Mouse (Mus musculus): Measurements from ENCODE around the gene Musk. TPM values are rescaled to one million over a fixed set of nuclear protein-coding genes. Genes with fewer than 3 reads are reported as not detected.

Gene Musk
- polyA plus RNA-seq, 2 experiments, result not detected

- Histone ChIP-seq H3K27me3 (ENCODE audit: control insufficient read depth, insufficient read depth, low read length) (no peaks in the 10 kb centered on the region), H3K27ac (no peak overlapping the region), H3K36me3 (replicated peaks; ENCODE audit: control insufficient read depth, insufficient read depth, low read depth) (no peaks in the 10 kb centered on the region), H3K4me1 (replicated peaks; ENCODE audit: control insufficient read depth in 2 of 2, insufficient read depth in 2 of 2, low read length in 1 of 2) (no peaks in the 10 kb centered on the region), H3K4me3 (ENCODE audit: insufficient read depth in 1 of 2, low read depth in 2 of 2, low read length in 2 of 2) (no peak overlapping the region), H3K9ac (replicated peaks) (no peak overlapping the region), H3K4me2 (ENCODE audit: low read depth) (no peak overlapping the region), H3K9me3 (ENCODE audit: control insufficient read depth, low read length) (no peaks in the 10 kb centered on the region)
- ATAC-seq (ENCODE audit: insufficient read depth) (no peak), DNase-seq (ENCODE audit: low read depth in 3 of 3, low spot score in 3 of 3) (no peak)
- no peak for TF ChIP-seq CTCF (IDR thresholded peaks at IDR 0.05; ENCODE audit: low read depth)
- TF ChIP-seq EP300 (IDR thresholded peaks at IDR 0.05; ENCODE audit: low read depth), result no peak
- WGBS (ENCODE audit: insufficient replicate concordance), result 67% methylated on average over 12 of the region's 12 CpGs
Measured at GRCm38 (mm10) chr4:58400861-58401341, 115.1 kb downstream of the Musk start.

DNA sequence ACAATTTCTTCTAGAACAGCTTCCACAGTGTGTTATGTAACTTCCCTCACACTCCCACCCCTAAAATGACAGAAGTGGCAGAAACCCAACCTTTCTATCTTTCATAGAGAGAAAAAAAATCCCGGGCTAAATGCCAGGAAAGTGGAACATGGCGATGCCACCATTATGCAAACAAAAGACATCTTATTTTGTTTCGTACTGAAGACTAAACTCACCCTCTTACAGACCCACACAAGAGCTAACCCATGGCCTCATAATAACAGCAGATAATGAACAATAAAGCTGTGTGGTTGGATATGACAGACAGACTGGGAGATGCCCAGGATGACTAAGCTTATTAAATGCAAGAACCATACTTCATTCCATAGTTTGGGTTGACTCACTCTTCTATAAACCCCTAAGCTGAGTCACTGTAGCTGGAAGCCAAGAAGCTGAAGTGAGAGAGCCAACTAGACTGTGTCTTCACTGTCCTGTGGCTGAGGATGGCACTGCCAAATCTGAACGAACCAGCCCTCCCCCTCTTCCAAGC lies 116.3 kb downstream of the Musk start:
- DNase-seq (ENCODE audit: low read depth in 3 of 3, low spot score in 3 of 3), result no peak
- ATAC-seq (ENCODE audit: insufficient read depth), result no peak
- Histone ChIP-seq H3K4me2 (ENCODE audit: low read depth) (no peak overlapping the region), H3K9me3 (ENCODE audit: control insufficient read depth, low read length) (no peaks in the 10 kb centered on the region), H3K36me3 (replicated peaks; ENCODE audit: control insufficient read depth, insufficient read depth, low read depth) (no peaks in the 10 kb centered on the region), H3K9ac (replicated peaks) (no peak overlapping the region), H3K4me3 (ENCODE audit: insufficient read depth in 1 of 2, low read depth in 2 of 2, low read length in 2 of 2) (no peak overlapping the region), H3K4me1 (replicated peaks; ENCODE audit: control insufficient read depth in 2 of 2, insufficient read depth in 2 of 2, low read length in 1 of 2) (no peaks in the 10 kb centered on the region), H3K27ac (no peak overlapping the region), H3K27me3 (ENCODE audit: control insufficient read depth, insufficient read depth, low read length) (no peaks in the 10 kb centered on the region)
- TF ChIP-seq CTCF (IDR thresholded peaks at IDR 0.05; ENCODE audit: low read depth), result no peak
- no peak for TF ChIP-seq EP300 (IDR thresholded peaks at IDR 0.05; ENCODE audit: low read depth)
- 57% methylated on average over 4 of the region's 4 CpGs for WGBS (ENCODE audit: insufficient replicate concordance)

GRCm38 (mm10) chr4:58413188-58414185 lies 127.7 kb downstream of the Musk start:
- no peaks in the 10 kb centered on the region for H3K27me3 ChIP-seq (ENCODE audit: control insufficient read depth, insufficient read depth, low read length)
- no peak overlapping the region for H3K27ac ChIP-seq
- H3K36me3 ChIP-seq (replicated peaks; ENCODE audit: control insufficient read depth, insufficient read depth, low read depth), result no peaks in the 10 kb centered on the region
- ATAC-seq (ENCODE audit: insufficient read depth) (no peak), DNase-seq (ENCODE audit: low read depth in 3 of 3, low spot score in 3 of 3) (no peak)
- H3K4me2 ChIP-seq (ENCODE audit: low read depth), result no peak overlapping the region
- no peaks in the 10 kb centered on the region for H3K4me1 ChIP-seq (replicated peaks; ENCODE audit: control insufficient read depth in 2 of 2, insufficient read depth in 2 of 2, low read length in 1 of 2)
- no peak overlapping the region for H3K4me3 ChIP-seq (ENCODE audit: insufficient read depth in 1 of 2, low read depth in 2 of 2, low read length in 2 of 2)
- TF ChIP-seq CTCF (IDR thresholded peaks at IDR 0.05; ENCODE audit: low read depth) (no peak), EP300 (IDR thresholded peaks at IDR 0.05; ENCODE audit: low read depth) (no peak)
- no peak overlapping the region for H3K9ac ChIP-seq (replicated peaks)
- no peaks in the 10 kb centered on the region for H3K9me3 ChIP-seq (ENCODE audit: control insufficient read depth, low read length)
- WGBS (ENCODE audit: insufficient replicate concordance), result 70% methylated on average over 13 of the region's 13 CpGs

DNA sequence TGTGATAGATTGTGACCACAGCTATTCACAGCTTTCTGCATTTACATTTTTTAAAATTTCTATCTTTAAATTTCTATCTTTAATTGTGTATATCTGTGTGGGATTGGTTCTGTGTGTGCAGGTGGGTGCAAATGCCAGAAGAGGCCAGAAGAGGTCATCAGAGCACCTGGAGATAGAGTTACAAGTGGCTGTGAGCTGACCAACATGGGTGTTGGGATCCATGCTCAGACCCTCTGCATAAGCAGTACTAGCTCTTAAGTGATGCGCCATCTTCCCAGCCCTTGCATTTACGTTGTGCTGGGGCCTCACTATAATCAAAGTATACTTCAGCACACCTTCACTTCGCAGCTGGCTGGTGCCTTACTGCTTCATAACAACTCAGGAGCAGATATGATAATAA lies 129.8 kb downstream of the Musk start:
- WGBS (ENCODE audit: insufficient replicate concordance), result 65% methylated on average over 3 of the region's 3 CpGs
- no peak for DNase-seq (ENCODE audit: low read depth in 3 of 3, low spot score in 3 of 3)

DNA sequence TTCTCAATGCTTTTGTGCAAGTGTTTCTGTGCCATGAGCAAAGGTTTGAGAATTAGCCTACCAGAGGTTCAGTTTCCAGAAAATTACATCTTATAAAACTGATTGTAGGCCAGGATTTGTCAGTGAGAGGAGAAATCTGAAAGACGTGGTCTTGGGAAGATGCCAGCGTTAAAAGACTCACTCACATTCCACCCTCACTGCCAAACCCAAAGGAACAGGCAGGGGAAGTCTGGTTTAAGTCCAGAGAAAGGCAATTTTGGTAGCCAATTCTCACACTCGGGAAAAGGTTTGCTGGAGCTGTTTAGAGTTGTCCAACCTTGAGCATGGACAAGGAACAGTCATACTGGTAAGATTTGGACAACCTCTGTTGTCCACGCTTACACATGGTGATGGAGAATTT lies 131.6 kb downstream of the Musk start:
- 49% methylated on average over 4 of the region's 4 CpGs for WGBS (ENCODE audit: insufficient replicate concordance)
- H3K36me3 ChIP-seq (replicated peaks; ENCODE audit: control insufficient read depth, insufficient read depth, low read depth), result no peaks in the 10 kb centered on the region
- no peaks in the 10 kb centered on the region for H3K27me3 ChIP-seq (ENCODE audit: control insufficient read depth, insufficient read depth, low read length)
- DNase-seq (ENCODE audit: low read depth in 3 of 3, low spot score in 3 of 3) (no peak), ATAC-seq (ENCODE audit: insufficient read depth) (no peak)
- H3K9me3 ChIP-seq (ENCODE audit: control insufficient read depth, low read length), result no peaks in the 10 kb centered on the region
- H3K4me2 ChIP-seq (ENCODE audit: low read depth), result no peak overlapping the region
- H3K4me1 ChIP-seq (replicated peaks; ENCODE audit: control insufficient read depth in 2 of 2, insufficient read depth in 2 of 2, low read length in 1 of 2), result no peaks in the 10 kb centered on the region
- no peak for TF ChIP-seq CTCF (IDR thresholded peaks at IDR 0.05; ENCODE audit: low read depth)
- TF ChIP-seq EP300 (IDR thresholded peaks at IDR 0.05; ENCODE audit: low read depth), result no peak
- H3K4me3 ChIP-seq (ENCODE audit: insufficient read depth in 1 of 2, low read depth in 2 of 2, low read length in 2 of 2), result no peak overlapping the region
- H3K9ac ChIP-seq (replicated peaks), result no peak overlapping the region
- no peak overlapping the region for H3K27ac ChIP-seq

More for the DNA sequence above, 129.8 kb downstream of the Musk start:
- Histone ChIP-seq H3K9me3 (ENCODE audit: control insufficient read depth, low read length) (no peaks in the 10 kb centered on the region), H3K4me2 (ENCODE audit: low read depth) (no peak overlapping the region), H3K4me1 (replicated peaks; ENCODE audit: control insufficient read depth in 2 of 2, insufficient read depth in 2 of 2, low read length in 1 of 2) (no peaks in the 10 kb centered on the region), H3K27me3 (ENCODE audit: control insufficient read depth, insufficient read depth, low read length) (no peaks in the 10 kb centered on the region), H3K27ac (no peak overlapping the region), H3K36me3 (replicated peaks; ENCODE audit: control insufficient read depth, insufficient read depth, low read depth) (no peaks in the 10 kb centered on the region), H3K9ac (replicated peaks) (no peak overlapping the region), H3K4me3 (ENCODE audit: insufficient read depth in 1 of 2, low read depth in 2 of 2, low read length in 2 of 2) (no peak overlapping the region)
- no peak for TF ChIP-seq EP300 (IDR thresholded peaks at IDR 0.05; ENCODE audit: low read depth)
- TF ChIP-seq CTCF (IDR thresholded peaks at IDR 0.05; ENCODE audit: low read depth), result no peak
- ATAC-seq (ENCODE audit: insufficient read depth), result no peak
